Mouse (Mus musculus): ENCODE data around the gene Pde4b.

Gene Pde4b

DNA sequence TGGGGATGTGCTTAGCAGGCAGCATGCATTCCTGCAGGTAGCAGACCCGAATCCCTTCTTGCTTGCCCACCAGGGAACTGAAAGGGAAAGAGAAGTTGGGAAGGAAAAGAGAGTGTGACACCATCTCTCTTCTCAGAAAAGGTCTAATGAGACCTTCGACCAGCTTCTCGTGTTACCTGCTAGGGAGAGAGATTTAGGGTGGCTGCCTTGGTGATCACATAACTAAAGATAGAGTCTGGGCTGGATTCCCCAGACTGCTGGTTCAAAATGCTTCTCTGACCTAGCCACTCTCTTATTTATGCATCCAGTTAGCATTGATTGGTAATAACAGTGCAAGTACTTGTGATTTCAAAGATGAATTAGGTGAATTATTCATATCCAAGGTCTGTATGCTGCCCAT, 448.5 kb downstream of the Pde4b start:
- no peak for DNase-seq (ENCODE audit: low read depth, low spot score)

DNA sequence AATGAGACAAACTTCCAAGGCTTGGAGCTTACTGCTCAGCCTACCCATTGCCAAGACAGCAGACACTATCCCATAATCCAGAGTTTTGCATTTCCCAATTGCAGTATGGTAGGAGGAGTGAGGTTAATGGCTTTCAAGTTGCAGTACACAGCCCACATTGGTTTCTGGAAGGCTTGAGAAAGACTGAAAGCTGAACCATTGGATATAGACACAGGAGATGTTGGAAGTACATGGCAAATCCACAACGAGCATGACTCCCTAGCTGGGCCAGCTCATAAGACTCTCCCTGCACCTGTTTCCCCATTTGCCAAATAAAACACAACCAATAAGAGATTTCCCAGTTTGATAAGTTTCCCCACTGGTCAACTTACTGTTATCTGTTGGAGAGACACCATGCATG, 450.9 kb downstream of the Pde4b start:
- DNase-seq (ENCODE audit: low read depth, low spot score), result no peak

- no peak for DNase-seq (ENCODE audit: low read depth, low spot score)
Measured at GRCm38 (mm10) chr4:102538793-102539192, 451.4 kb downstream of the Pde4b start.

DNA sequence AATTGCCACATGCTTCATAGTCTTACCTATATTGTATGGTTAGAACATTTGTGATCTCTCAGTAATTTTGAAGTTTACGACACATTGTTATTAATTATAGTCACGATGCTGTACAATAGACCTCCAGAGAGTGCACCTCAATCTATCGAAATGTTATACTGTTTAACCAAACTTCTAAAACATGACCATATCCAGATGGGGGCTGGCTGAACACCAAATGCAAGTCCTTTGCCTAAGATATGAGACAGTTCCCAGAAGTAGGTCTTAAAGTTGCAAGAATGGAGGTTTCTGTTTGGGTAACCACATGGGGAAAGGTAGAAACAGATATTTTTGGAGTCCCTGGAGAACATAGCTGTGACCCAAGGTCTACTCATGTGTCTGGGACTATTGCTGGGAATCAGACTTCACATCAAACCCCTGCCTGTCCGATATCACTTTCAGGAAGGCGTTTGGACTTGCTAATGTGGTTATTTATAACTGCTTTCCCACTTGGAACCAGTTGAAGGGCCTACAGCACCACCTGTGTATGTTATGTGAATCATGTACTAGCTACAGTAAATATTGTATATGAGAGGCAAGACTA, 452.3 kb downstream of the Pde4b start:
- DNase-seq (ENCODE audit: low read depth, low spot score), result no peak

GRCm38 (mm10) chr4:102542976-102543375, 455.6 kb downstream of the Pde4b start:
- no peak for DNase-seq (ENCODE audit: low read depth, low spot score)

DNA sequence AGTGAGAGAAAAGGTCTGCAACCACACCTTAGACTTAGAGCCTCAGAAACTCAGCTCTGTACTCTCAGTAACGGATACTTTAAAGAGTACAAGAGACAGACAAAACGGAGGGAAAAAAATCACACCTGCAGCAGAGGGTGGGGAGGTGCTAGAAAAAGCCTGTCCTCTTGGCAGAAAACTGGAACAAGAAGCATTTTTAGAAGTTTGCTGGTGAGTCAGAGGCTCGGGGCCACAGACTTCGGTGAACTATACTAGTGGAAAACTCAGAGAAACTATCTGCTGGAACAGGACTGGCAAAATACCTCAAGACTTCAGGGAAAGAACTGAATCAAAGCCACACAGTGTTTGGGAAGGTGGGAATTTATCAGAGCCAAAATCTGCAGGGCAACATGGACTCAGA, 457.9 kb downstream of the Pde4b start:
- peak; percentile 50 for DNase-seq (ENCODE audit: low read depth, low spot score)

DNA sequence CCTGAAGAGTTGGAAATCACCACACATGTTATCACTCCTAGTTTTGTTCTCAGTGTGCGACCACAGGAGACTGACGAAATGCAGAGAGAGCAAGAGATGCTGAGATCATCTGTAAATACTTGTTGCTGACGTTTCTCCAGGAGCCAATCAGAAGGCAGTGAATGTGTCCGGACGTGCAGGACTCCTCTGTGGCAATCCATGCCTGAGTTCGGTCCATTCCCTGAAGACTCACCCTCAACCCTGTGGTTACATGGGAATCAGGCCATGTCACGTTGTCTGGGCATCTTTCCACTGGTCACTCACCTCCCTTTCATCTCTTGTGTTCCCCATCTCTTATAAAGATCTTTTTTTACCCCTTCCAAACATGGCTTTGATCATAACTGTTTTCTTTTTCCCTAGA, 468.2 kb downstream of the Pde4b start:
- peak; percentile 34 for DNase-seq (ENCODE audit: low read depth, low spot score)

- no peak for DNase-seq (ENCODE audit: low read depth, low spot score)
Measured at GRCm38 (mm10) chr4:102557006-102557405, 469.7 kb downstream of the Pde4b start.

DNA sequence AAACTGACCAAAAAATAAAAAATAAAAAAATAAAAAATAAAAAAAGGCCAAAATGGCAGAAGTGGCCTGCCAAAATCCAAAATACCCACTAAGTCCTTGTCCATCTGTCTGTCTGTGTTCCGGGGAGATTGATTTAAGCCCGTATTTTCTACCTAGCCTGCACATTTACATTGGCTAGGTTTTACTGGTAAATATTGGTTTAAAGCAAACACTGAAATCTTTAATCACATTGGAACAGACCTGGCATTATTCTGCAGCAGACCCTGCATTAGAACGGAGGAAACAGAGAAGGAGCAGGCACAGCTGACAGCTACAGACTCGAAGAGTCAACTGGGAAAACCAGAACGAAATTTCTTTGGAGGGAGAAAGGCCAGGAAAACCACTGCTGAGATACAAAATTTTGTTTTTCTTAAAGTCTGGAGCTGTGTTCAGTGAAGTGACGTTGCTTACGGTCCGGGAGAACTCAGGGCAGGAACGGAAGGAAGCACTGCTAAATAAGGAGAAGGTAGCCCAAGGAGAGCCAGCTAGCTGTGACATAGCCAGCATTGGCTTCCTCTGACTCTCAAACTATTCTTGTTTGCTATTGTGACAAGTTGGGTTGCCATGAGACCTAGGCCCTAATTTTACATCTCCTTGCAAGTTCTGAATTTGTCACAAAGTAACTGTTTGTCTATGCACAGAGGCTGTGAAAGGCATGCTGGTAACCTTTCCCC, 470.3 kb downstream of the Pde4b start:
- DNase-seq (ENCODE audit: low read depth, low spot score), result no peak

DNA sequence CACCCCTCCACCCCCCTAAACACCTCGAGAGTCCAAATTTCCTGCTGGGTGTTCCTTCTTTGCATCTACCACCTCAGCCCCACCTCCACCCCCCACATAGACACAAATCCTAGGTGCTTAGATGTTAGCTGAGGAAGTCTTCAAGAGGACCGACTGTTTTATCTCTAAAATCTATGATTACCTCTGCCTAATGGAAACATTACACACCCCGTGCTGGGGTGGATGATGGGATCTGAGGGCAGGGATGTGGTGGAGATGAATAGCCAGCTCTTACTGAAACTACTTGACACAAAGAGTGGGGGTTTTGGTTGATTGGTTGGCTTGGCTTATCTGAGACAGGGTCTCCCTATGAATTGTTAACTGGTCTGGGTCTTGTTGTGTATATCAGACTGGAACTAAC, 471.0 kb downstream of the Pde4b start:
- DNase-seq (ENCODE audit: low read depth, low spot score), result no peak

DNA sequence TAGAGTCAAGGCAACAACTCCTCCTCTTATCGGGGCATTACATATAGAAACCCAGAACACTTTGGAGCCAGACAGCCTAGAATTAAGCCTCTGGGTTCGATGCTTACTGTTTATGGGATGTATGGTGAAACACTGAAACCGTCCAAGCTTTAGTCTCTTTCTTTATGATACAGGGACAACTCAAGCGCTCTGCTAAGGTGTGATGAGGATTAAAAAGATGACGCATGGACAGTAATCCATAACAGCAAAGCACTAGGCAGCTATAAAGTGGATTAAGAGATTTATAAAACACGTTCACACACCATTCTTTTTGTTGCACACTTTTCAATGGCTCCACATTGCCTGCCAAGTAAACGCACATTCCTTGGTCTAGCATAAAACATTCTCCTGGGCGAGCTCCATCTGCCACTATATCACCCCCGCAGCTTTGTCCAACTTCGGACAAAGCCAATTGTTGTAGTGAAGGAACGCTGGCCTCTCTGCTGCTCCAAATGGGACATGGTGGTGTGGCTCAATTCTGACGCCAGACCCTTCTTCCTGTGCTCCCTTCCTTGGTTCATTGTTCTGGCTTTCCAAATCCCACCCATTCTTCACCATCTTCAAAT, 473.4 kb downstream of the Pde4b start:
- no peak for DNase-seq (ENCODE audit: low read depth, low spot score)

GRCm38 (mm10) chr4:102563273-102563855, 476.0 kb downstream of the Pde4b start:
- DNase-seq (ENCODE audit: low read depth, low spot score), result peak; percentile 24

- DNase-seq (ENCODE audit: low read depth, low spot score), result no peak
Measured at GRCm38 (mm10) chr4:102564286-102564685, 476.9 kb downstream of the Pde4b start.

DNA sequence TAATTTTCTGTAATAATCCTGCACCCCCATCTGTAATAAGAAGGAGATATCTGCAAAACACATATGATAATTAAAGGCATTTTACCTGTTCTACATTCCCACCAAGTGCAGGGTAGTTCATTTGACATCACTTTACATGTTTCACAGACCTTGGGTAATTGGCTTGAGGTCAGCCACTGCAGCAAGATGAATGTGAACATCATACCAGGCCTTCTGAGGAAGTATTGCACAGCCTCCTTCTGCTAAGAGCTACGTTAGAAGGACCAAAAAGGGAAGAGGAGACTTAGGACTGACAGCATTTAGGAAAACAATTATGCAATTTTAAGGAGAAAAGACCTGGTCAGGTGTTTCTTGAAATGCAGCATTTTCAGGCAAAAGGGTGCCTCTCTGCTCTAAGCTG, 479.1 kb downstream of the Pde4b start:
- DNase-seq (ENCODE audit: low read depth, low spot score), result no peak

DNA sequence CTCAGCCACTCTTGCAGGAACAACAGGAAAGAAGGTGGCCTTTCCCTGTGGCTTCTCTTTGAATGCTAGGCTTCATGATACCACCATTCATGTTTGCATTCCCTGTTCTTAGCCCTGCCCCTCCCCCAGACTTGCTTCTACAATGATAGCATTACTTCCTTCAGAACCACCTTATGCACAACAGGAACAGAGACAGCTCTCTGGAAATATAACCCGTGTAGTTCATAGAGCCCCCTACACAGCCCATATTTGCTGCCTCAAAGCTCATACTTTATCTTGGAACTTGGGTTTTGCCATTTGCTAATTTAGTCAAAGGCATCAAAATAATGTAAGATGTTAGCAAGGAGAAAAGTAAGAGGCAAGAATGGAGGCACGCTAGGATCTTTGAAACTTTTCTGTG, 479.8 kb downstream of the Pde4b start:
- no peak for DNase-seq (ENCODE audit: low read depth, low spot score)

DNA sequence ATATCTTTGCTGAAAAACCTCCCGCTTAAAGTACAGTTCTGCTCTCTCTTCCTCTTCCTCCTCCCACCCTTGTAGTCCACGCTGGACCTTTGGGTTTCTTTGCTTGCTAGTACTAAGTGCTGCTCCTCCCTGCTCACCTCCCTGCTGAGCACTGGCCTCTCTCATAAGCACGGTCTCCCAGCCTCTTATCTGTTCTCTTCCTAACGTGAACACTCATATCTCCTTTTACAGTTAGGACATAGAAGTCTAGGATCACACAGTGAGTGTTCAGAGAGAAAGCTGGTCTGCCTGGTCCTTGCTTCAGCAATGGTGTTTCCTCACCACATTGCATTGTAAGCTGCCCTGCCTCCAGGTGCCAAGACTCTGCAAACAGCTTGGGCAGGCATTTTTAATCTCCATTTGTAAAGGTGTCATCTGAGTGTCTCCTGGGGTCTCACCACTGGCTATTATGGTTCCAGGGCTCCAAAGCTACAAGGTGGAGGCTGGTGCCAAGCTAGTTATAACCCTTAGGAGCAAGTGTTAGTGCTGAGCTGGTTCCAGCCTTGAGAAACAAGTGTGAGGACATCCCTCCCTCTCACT, 480.4 kb downstream of the Pde4b start:
- no peak for DNase-seq (ENCODE audit: low read depth, low spot score)

DNA sequence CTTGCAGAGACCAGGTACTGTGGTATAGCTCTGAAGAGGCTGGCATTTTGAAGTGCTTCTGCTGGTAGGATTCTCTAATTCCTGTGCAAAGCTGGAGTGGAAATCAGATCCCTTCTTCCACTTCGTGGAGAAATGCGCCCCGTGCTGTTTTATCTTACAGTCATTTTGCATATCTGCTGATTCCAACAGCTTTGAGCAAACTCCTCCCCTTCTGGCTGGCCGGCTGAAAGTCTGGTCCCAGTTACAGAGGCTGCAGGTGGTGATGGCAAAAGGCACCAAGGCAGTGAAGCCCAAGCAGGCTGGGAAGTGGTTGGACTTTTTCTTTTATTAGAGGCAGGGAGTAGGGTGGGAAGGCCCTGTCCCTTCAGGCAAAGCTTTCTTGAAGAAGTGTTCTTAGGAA, 481.2 kb downstream of the Pde4b start:
- DNase-seq (ENCODE audit: low read depth, low spot score), result peak; percentile 80

GRCm38 (mm10) chr4:102569101-102569583, 481.8 kb downstream of the Pde4b start:
- peak; percentile 47 for DNase-seq (ENCODE audit: low read depth, low spot score)

DNA sequence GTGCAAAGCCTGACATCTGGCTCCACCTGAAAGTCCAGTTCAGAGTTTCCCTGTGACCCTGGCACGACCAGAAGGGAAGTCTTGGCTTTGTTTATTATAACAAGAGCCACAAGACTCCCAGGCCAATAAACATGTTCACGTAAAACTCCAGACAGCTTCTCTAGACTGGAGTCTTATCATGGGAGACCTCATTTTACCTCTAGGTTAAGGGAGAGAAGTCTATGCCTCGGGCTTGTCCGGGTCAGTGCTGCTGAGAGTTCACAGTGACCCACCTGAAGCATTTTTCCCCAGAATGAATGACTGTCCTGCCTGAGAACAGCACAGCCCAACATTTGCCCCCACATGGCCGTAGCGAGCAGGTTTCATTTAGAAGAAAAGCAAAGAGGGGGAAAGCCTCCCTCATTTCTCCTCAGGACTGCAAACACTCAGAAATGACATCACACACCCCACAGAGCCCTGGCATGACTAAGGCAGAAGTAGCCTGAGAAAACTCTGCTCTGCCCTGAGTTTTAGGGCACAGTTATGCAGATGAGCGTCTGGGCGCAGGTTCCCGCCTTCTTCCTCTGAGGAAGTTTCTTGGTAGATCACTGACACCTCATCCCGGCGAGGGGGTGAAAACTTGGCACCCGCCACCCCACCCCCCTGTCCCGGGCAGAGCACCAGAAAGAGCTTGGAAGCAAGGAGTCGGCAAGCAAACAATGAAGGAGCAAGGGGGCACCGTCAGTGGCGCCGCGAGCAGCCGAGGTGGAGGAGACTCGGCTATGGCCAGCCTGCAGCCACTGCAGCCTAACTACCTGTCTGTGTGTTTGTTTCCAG, 482.8 kb downstream of the Pde4b start:
- DNase-seq (ENCODE audit: low read depth, low spot score), result peak; percentile 86

- peak; percentile 58 for DNase-seq (ENCODE audit: low read depth, low spot score)
Measured at GRCm38 (mm10) chr4:102570766-102571411, 483.5 kb downstream of the Pde4b start.

DNA sequence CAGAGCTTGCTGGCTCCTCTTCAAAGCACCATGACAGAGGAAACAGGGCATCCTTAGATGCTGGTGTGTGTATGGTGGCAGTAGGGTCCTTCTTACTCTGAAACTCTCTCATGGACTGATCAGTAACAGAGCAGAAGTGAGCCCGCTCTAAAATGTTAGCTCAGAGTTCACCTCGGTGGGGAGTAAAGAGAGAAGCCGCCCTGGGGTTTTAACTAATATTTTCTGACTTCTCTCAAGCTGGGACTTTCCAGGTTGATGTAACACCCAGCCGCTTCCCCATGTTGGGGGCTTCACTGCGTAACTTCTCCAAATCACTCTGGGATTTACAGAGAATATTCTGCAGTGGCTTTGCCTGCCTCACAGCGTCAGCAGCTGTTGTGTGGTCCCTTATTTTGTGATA, 484.7 kb downstream of the Pde4b start:
- DNase-seq (ENCODE audit: low read depth, low spot score), result peak; percentile 39

All from 3T3-L1 (cell line).